Mouse (Mus musculus): ENCODE measurements around the gene Cep170. TPM values are rescaled to one million over a fixed set of nuclear protein-coding genes. Genes with fewer than 3 reads are reported as not detected.

Cep170 gene
- total RNA-seq, 2 experiments from 2014 or later = 40.4 to 46.8 TPM

GRCm38 (mm10) chr1:176824611-176825010 is 10.7 kb upstream of the Cep170 start:
- DNase-seq = no peak

- DNase-seq = no peak
Observed at GRCm38 (mm10) chr1:176823889-176824288, 10.0 kb upstream of the Cep170 start.

- no peak for DNase-seq
Observed at GRCm38 (mm10) chr1:176822949-176823348, 9.1 kb upstream of the Cep170 start.

- DNase-seq = no peak
Observed at GRCm38 (mm10) chr1:176821929-176822328, 8.1 kb upstream of the Cep170 start.

GRCm38 (mm10) chr1:176818763-176819162 is 4.9 kb upstream of the Cep170 start:
- peak; percentile 58 for DNase-seq

GRCm38 (mm10) chr1:176818147-176818546 is 4.3 kb upstream of the Cep170 start:
- no peak for DNase-seq

GRCm38 (mm10) chr1:176816728-176817127 is 2.9 kb upstream of the Cep170 start:
- no peak for DNase-seq

GRCm38 (mm10) chr1:176814591-176815062 is 760 bp upstream of the Cep170 start, which contains the start of gene Sdccag8:
TSS of gene Sdccag8 (plus strand) at chr1:176814660.
- DNase-seq = peak; percentile 93

GRCm38 (mm10) chr1:176813292-176814035 is 403 bp downstream of the Cep170 start:
- peak; percentile 73 for DNase-seq

- no peak for DNase-seq
Observed at GRCm38 (mm10) chr1:176812491-176813291, 1.2 kb downstream of the Cep170 start.

GRCm38 (mm10) chr1:176811892-176812291 is 2.0 kb downstream of the Cep170 start:
- no peak for DNase-seq

GRCm38 (mm10) chr1:176810161-176810560 is 3.7 kb downstream of the Cep170 start:
- no peak for DNase-seq

GRCm38 (mm10) chr1:176800728-176801365 is 13.0 kb downstream of the Cep170 start:
- DNase-seq = peak; percentile 72

- DNase-seq = no peak
Observed at GRCm38 (mm10) chr1:176798673-176799072, 15.2 kb downstream of the Cep170 start.

- no peak for DNase-seq
Observed at GRCm38 (mm10) chr1:176792175-176792574, 21.7 kb downstream of the Cep170 start.

- DNase-seq = no peak
Observed at GRCm38 (mm10) chr1:176789326-176789725, 24.5 kb downstream of the Cep170 start.

GRCm38 (mm10) chr1:176774533-176774932 is 39.3 kb downstream of the Cep170 start:
- DNase-seq = no peak

GRCm38 (mm10) chr1:176762295-176762694 is 51.6 kb downstream of the Cep170 start:
- DNase-seq = no peak

GRCm38 (mm10) chr1:176760673-176761072 is 53.2 kb downstream of the Cep170 start:
- DNase-seq = no peak

- no peak for DNase-seq
Observed at GRCm38 (mm10) chr1:176755586-176755985, 58.3 kb downstream of the Cep170 start.

GRCm38 (mm10) chr1:176753861-176754718 is 59.8 kb downstream of the Cep170 start:
- DNase-seq = no peak

- DNase-seq = no peak
Observed at GRCm38 (mm10) chr1:176749708-176750107, 64.2 kb downstream of the Cep170 start.

Data from heart, postnatal 4 days (tissue).